Mouse (Mus musculus): ENCODE data around the gene Vhl.

The Vhl gene

GRCm38 (mm10) chr6:113624989-113625770 lies 1.4 kb downstream of the Vhl start:
- DNase-seq (ENCODE audit: low read depth, low spot score) = no peak

- DNase-seq (ENCODE audit: low read depth, low spot score) = no peak
Observed at GRCm38 (mm10) chr6:113630322-113630721, 6.6 kb downstream of the Vhl start.

GRCm38 (mm10) chr6:113632863-113633262 lies 9.1 kb downstream of the Vhl start:
- no peak for DNase-seq (ENCODE audit: low read depth, low spot score)

GRCm38 (mm10) chr6:113638302-113639040 lies 14.7 kb downstream of the Vhl start, which contains the start of gene Irak2:
TSS of gene Irak2 (plus strand) at chr6:113638467.
- peak; percentile 85 for DNase-seq (ENCODE audit: low read depth, low spot score)

- no peak for DNase-seq (ENCODE audit: low read depth, low spot score)
Observed at GRCm38 (mm10) chr6:113639201-113639600, 15.4 kb downstream of the Vhl start.

GRCm38 (mm10) chr6:113642605-113643004 lies 18.8 kb downstream of the Vhl start:
- DNase-seq (ENCODE audit: low read depth, low spot score) = no peak

- DNase-seq (ENCODE audit: low read depth, low spot score) = no peak
Observed at GRCm38 (mm10) chr6:113643021-113643420, 19.3 kb downstream of the Vhl start.

GRCm38 (mm10) chr6:113643967-113644366 lies 20.2 kb downstream of the Vhl start:
- no peak for DNase-seq (ENCODE audit: low read depth, low spot score)

- DNase-seq (ENCODE audit: low read depth, low spot score) = no peak
Observed at GRCm38 (mm10) chr6:113644808-113645207, 21.0 kb downstream of the Vhl start.

GRCm38 (mm10) chr6:113649346-113650196 lies 25.8 kb downstream of the Vhl start:
- DNase-seq (ENCODE audit: low read depth, low spot score) = no peak

- no peak for DNase-seq (ENCODE audit: low read depth, low spot score)
Observed at GRCm38 (mm10) chr6:113650197-113650640, 26.5 kb downstream of the Vhl start.

- DNase-seq (ENCODE audit: low read depth, low spot score) = no peak
Observed at GRCm38 (mm10) chr6:113651626-113652025, 27.9 kb downstream of the Vhl start.

- no peak for DNase-seq (ENCODE audit: low read depth, low spot score)
Observed at GRCm38 (mm10) chr6:113653551-113653950, 29.8 kb downstream of the Vhl start.

- DNase-seq (ENCODE audit: low read depth, low spot score) = no peak
Observed at GRCm38 (mm10) chr6:113654102-113654501, 30.3 kb downstream of the Vhl start.

- no peak for DNase-seq (ENCODE audit: low read depth, low spot score)
Observed at GRCm38 (mm10) chr6:113654753-113655397, 31.1 kb downstream of the Vhl start.

- DNase-seq (ENCODE audit: low read depth, low spot score) = no peak
Observed at GRCm38 (mm10) chr6:113655475-113655874, 31.7 kb downstream of the Vhl start.

- DNase-seq (ENCODE audit: low read depth, low spot score) = no peak
Observed at GRCm38 (mm10) chr6:113656847-113657246, 33.1 kb downstream of the Vhl start.

GRCm38 (mm10) chr6:113658226-113658625 lies 34.5 kb downstream of the Vhl start:
- no peak for DNase-seq (ENCODE audit: low read depth, low spot score)

- DNase-seq (ENCODE audit: low read depth, low spot score) = no peak
Observed at GRCm38 (mm10) chr6:113659648-113660491, 36.1 kb downstream of the Vhl start.
